Mouse (Mus musculus) brain, embryonic 14.5 days (tissue): ENCODE measurements around the gene Sall4.
"Not testable (repeated sequence)": the region's sequence is repeated elsewhere in the genome, so short reads cannot be mapped to it uniquely, and the experiment has no call there.

ENCODE experiments used
- CTCF ChIP-seq: fragments of 200-500 bp; IDR thresholded peaks from 2 replicates; pipeline ENCODE4 v1.5.1; 2012; ENCODE audit warnings: inconsistent platforms, mild to moderate bottlenecking, moderate library complexity, borderline replicate concordance; ENCODE audit not compliant: insufficient read depth, insufficient read length; ENCODE audit errors: extremely low read depth
- POLR2A ChIP-seq: fragments of 200-500 bp; IDR thresholded peaks from 2 replicates; pipeline ENCODE4 v1.6.1; 2012; ENCODE audit warnings: mild to moderate bottlenecking, inconsistent platforms, borderline replicate concordance; ENCODE audit not compliant: poor library complexity, insufficient read depth, insufficient read length, severe bottlenecking; ENCODE audit errors: extremely low read depth

DNA sequence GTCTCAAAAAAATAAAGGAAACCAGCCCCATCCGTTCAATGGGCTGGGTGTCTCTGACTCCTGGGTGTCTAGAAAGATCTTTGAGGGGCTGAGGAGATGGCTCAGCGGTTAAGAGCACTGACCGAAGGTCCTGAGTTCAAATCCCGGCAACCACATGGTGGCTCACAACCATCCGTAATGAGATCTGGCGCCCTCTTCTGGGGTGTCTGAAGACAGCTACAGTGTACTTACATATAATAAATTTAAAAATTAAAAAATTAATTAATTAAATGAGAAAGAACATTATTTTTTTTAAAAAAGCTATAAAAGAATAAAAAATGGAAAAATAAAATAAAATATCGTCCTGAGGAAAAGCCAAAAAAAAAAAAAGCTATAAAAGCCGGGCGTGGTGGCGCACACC lies 23.3 kb downstream of the Sall4 start:
- TF ChIP-seq CTCF, POLR2A: not testable (repeated sequence)
